Mouse (Mus musculus) cortical plate, adult 2 months (tissue): Measurements from ENCODE around the gene Tsc22d3.

Experiments
- CTCF ChIP-seq: fragments of 200-500 bp; IDR thresholded peaks from 2 replicates; pipeline ENCODE4 v1.5.1; 2011; ENCODE audit warnings: mild to moderate bottlenecking, control low read depth, low read length; ENCODE audit not compliant: insufficient read depth; ENCODE audit errors: extremely low read depth
- POLR2A ChIP-seq: fragments of 200-500 bp; IDR thresholded peaks from 2 replicates; pipeline ENCODE4 v1.6.1; 2011; ENCODE audit warnings: mild to moderate bottlenecking, low read length, control low read depth; ENCODE audit not compliant: insufficient read depth; ENCODE audit errors: extremely low read depth

GRCm38 (mm10) chrX:140624875-140625594, 24.6 kb upstream of the Tsc22d3 start:
- TF ChIP-seq CTCF: no peak
- TF ChIP-seq POLR2A: no peak
